Mouse (Mus musculus) liver, adult 10 weeks (tissue): ENCODE measurements around the gene Cdc42ep4. TPM values are rescaled to one million over a fixed set of nuclear protein-coding genes. Genes with fewer than 3 reads are reported as not detected.

Source experiments
- polyA plus RNA-seq: library from polyadenylated mRNA; stranded (reverse); fragments of 350-450 nt; fragmentation: Illumina TruSeq; extraction: RNeasy Lipid Tissue Mini Kit (QIAGEN cat#74804); gene quantifications from one replicate; pipeline ENCODE4 v1.2.3, GENCODE M21; 2014; ENCODE audit warnings: low read depth, low replicate concordance

Cdc42ep4 gene
- polyA plus RNA-seq: 2.8 TPM

DNA sequence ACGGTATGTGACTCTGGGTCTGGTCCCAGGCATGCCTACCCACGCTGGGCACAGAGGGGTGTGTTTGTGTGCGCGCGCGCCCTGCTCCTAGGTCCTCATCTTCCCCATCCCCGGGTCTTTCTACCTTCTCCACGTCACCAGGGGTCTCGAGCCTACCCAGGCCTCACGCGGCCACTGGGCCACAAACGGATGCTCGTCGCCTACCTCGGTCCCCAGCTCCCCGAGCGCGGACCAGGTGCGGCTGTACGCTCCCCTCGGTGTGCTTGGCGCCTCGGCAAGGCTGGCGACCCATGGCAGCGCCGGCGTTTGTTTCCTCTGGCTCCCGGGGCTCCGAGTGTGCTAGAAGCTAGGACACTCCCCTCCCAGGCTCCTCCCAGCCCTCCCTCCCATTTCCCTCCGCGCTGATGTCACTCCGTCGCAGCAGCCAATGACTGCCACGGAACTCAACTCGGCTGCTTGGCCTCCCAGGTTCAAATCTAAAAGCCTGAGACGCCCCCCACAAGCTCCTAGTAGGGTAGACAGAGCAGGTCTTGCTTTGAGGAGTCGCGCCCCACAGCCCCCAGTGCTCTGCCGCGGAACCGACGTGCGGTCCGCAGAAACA lies at the start of gene Cdc42ep4:
Gene Cdc42ep4, minus strand, starts transcription at position 398 of the 601 bp plus-strand sequence.

DNA sequence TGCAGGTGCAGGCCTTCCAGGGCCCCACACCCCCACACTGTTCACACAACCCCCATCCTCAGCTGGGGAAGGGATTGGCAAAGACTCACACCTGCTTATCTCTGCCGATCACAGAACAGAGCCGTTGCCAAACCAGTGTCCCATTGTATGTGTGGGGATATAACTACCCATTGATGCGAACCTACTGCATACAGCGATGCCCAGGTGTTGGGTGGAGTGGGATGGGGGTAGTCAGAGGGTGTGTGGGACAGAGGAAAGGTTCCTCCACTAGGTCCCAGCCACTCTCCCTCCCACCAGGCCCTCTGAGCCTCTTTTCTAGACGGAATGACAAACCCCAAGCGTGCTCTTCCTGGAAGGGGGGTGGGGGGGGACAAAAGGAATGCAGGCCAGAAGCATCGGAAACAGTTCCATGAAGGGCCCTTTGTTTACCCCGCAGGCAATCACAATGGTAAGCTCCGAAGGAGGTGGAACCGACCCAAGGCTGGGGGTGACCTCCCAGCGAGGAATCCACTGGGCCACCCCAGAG lies 41.9 kb downstream of the Cdc42ep4 start, which contains the start of gene Cpsf4l:
Gene Cpsf4l, minus strand, starts transcription at position 287 of the 526 bp plus-strand sequence.

DNA sequence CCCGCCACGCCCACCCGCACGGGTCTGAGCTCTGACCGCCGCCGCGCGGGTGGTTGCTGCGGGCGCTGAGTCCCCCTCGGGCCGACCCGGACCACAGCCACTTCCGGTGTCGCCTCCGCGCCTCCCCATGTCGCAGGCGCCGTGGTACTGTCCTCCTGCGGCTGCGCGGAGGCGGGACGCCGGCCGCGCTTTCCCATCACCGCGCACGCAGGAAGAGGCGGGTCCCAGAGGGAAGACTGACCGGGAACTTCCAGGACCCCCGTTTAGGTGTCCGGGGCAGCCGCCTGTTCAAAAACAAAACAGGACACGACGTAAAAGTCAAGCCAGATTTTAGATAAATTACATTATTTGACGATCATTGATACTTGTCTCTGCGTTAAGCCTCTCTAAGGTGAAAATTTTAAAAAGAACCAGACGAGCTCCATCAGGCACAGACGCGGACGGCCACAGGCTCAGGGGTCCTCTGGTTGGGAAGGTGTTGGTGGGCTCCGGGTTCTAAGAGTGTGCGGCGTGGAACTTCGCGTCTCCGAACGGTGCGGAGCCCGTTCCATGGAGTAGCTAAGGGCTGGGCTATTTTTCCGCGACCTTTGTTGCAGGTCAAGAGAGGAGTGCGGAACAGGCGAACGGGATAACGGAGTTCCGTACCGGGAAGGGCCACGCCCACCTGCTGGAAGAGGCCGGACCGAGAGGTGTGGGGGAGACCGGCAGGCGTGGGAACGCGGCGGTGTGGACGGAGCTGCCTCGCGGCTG lies 67.5 kb downstream of the Cdc42ep4 start, which contains the start of the genes Fam104a and D11Wsu47e:
Gene Fam104a, minus strand, starts transcription at position 199 of the 750 bp plus-strand sequence.
Gene D11Wsu47e, plus strand, starts transcription at position 456 of the 750 bp plus-strand sequence.

Other genes starting within 250 kb of the Cdc42ep4 start
- gene Sstr2, start 132.5 kb downstream of the Cdc42ep4 start, polyA plus RNA-seq: not detected
- gene Cog1, start 102.7 kb downstream of the Cdc42ep4 start, polyA plus RNA-seq: 2.0 TPM
- gene Slc39a11, start 101.8 kb downstream of the Cdc42ep4 start, polyA plus RNA-seq: 6.9 TPM
- gene Fam104a, start 67.7 kb downstream of the Cdc42ep4 start, polyA plus RNA-seq: 5.0 TPM
- gene D11Wsu47e, start 67.5 kb downstream of the Cdc42ep4 start, polyA plus RNA-seq: 2.2 TPM
- gene Cpsf4l, start 41.9 kb downstream of the Cdc42ep4 start, polyA plus RNA-seq: 1.1 TPM